Mouse (Mus musculus) naive thymus-derived CD4-positive, alpha-beta T cell, adult 2 months (primary cell): ENCODE results near the gene Zmynd15.

Source experiments
- DNase-seq: peaks from one replicate; pipeline ENCODE4 v3.0.0-alpha.2; 2011; ENCODE audit warnings: low read depth

Gene Zmynd15

GRCm38 (mm10) chr11:70506385-70506784, 47.2 kb downstream of the Zmynd15 start:
- DNase-seq: peak; percentile 87

GRCm38 (mm10) chr11:70506962-70507515, 47.8 kb downstream of the Zmynd15 start:
- DNase-seq: no peak

GRCm38 (mm10) chr11:70509753-70510564, 50.7 kb downstream of the Zmynd15 start:
- peak; percentile 86 for DNase-seq

GRCm38 (mm10) chr11:70511242-70511641, 52.0 kb downstream of the Zmynd15 start:
- no peak for DNase-seq

- DNase-seq: no peak
These were observed 52.6 kb downstream of the Zmynd15 start for GRCm38 (mm10) chr11:70511825-70512224.

- DNase-seq: no peak
These were observed 53.6 kb downstream of the Zmynd15 start for GRCm38 (mm10) chr11:70512709-70513342.

- no peak for DNase-seq
These were observed 54.3 kb downstream of the Zmynd15 start for GRCm38 (mm10) chr11:70513520-70513919.

GRCm38 (mm10) chr11:70514288-70514687, 55.1 kb downstream of the Zmynd15 start, which contains the start of gene Vmo1:
Gene Vmo1 (minus strand): TSS chr11:70514616.
- no peak for DNase-seq
